Mouse (Mus musculus): ENCODE measurements at regions not wholly inside any gene's neighbourhood (a gene's known extent, or its start where the extent isn't known, plus 50 kb on each side); places are given as distances from the start of the nearest gene placed in this dataset.

DNA sequence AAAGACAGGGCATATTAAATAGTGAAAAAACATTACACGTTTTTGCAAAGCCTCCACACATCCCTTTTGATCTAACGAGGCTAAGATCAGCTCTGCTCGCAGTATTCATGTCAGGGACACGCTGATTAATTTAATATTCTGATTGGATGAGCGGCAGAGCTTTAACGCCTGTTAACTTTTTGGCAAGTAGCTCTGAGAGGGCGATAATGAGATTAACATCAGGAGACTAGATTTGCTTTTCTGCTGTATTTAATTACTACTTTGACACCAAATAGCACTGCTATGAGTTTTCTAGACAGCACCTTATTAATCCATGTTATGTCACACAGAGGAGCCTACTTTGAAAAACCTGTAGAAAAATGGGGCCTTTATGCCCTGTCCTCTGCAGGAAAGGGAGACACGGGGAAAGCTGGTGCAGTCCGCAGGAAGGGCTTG is 328.3 kb upstream of the Sox11 start:
- Histone ChIP-seq H3K9me3 (no peaks in the 10 kb centered on the region), H3K4me1 (replicated peaks) (peaks cover 10% of the 10 kb centered on the region; the same call in 1 of the 2 replicates), H3K36me3 (no peaks in the 10 kb centered on the region), H3K27ac (no peak overlapping the region), H3K4me3 (no peak overlapping the region), H3K27me3 (ENCODE audit: insufficient read depth, poor library complexity, severe bottlenecking) (no peaks in the 10 kb centered on the region)
- 56% methylated on average over 9 of the region's 9 CpGs for WGBS
- no peak for DNase-seq (ENCODE audit: low spot score)

DNA sequence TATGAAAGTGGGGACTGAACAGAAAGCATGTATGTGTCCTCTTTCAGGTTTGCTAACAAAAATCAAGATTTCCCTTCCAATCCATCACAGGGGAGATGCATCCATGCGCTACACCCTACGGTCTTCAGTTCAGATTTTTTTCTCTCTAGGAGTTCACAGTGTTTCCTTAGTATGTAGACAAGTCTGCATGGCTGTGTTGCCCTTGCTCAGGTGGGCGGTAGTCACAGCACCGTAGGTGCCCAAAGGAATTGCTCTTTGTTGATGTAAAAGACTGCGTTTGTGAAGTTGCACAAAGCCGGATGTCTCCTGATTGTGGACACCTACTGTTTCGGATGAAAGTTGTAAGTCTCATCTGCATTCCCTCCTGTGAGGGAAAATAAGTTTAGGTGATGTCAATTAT is 327.8 kb upstream of the Sox11 start:
- peaks cover 10% of the 10 kb centered on the region; the same call in 1 of the 2 replicates for H3K4me1 ChIP-seq (replicated peaks)
- no peaks in the 10 kb centered on the region for H3K27me3 ChIP-seq (ENCODE audit: insufficient read depth, poor library complexity, severe bottlenecking)
- 71% methylated on average over 7 of the region's 7 CpGs for WGBS
- H3K27ac ChIP-seq = no peak overlapping the region
- no peaks in the 10 kb centered on the region for H3K9me3 ChIP-seq
- H3K36me3 ChIP-seq = no peaks in the 10 kb centered on the region
- H3K4me3 ChIP-seq = no peak overlapping the region
- DNase-seq (ENCODE audit: low spot score) = no peak

DNA sequence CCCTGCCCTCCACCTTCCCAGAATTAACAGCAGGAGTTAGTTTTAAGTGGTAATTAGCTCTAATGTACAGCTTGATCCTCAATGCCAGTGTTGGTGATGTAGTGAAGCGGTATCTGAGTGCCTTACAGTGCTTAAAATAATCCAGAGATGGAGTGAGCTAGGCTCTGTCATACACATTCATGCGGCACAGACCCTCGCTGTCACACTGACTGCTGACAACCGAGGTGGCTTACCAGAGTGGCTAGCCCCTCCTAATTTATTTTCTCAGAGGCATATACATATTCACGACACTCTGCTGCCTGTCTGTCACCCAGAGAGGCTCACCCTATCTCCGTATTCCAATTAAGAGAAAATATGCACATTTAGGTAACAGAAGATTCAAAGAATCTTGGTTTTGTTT is 327.2 kb upstream of the Sox11 start:
- no peak for DNase-seq (ENCODE audit: low spot score)

DNA sequence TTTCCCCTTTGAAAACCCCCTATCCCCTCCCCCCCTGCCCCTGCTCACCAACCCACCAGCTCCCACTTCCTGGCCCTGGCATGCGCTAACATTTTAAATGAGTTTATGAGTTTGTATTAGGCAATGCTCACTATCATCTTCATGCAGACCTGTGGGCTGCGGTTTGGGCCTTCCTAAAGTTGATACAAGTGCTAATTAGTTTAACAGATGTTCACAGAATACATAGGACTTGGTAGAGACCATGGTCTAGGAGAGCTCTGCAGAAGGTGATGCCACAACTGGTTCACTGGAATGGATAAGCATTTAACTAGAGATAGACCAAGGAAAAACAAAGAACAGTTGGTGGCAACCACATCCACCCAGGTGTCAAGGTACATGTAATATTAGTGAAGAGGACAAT is 324.1 kb upstream of the Sox11 start:
- Histone ChIP-seq H3K36me3 (no peaks in the 10 kb centered on the region), H3K9me3 (no peaks in the 10 kb centered on the region), H3K4me3 (no peak overlapping the region), H3K27ac (no peak overlapping the region), H3K27me3 (ENCODE audit: insufficient read depth, poor library complexity, severe bottlenecking) (no peaks in the 10 kb centered on the region), H3K4me1 (replicated peaks) (peaks cover 10% of the 10 kb centered on the region; the same call in 1 of the 2 replicates)
- DNase-seq (ENCODE audit: low spot score) = no peak
- WGBS = 83% methylated on average over 2 of the region's 2 CpGs

More for the DNA sequence above, 327.2 kb upstream of the Sox11 start:
- H3K9me3 ChIP-seq = no peaks in the 10 kb centered on the region
- no peaks in the 10 kb centered on the region for H3K27me3 ChIP-seq (ENCODE audit: insufficient read depth, poor library complexity, severe bottlenecking)
- no peaks in the 10 kb centered on the region for H3K36me3 ChIP-seq
- 75% methylated on average over 6 of the region's 6 CpGs for WGBS
- peaks cover 10% of the 10 kb centered on the region; the same call in 1 of the 2 replicates for H3K4me1 ChIP-seq (replicated peaks)
- H3K4me3 ChIP-seq = no peak overlapping the region
- no peak overlapping the region for H3K27ac ChIP-seq

GRCm38 (mm10) chr12:27663126-27663525 is 320.8 kb upstream of the Sox11 start:
- H3K4me1 ChIP-seq (replicated peaks) = no peaks in the 10 kb centered on the region
- H3K36me3 ChIP-seq = no peaks in the 10 kb centered on the region
- H3K9me3 ChIP-seq = no peaks in the 10 kb centered on the region
- no peak overlapping the region for H3K27ac ChIP-seq
- H3K4me3 ChIP-seq = no peak overlapping the region
- no peak for DNase-seq (ENCODE audit: low spot score)
- no peaks in the 10 kb centered on the region for H3K27me3 ChIP-seq (ENCODE audit: insufficient read depth, poor library complexity, severe bottlenecking)
- 95% methylated on average over 4 of the region's 4 CpGs for WGBS

DNA sequence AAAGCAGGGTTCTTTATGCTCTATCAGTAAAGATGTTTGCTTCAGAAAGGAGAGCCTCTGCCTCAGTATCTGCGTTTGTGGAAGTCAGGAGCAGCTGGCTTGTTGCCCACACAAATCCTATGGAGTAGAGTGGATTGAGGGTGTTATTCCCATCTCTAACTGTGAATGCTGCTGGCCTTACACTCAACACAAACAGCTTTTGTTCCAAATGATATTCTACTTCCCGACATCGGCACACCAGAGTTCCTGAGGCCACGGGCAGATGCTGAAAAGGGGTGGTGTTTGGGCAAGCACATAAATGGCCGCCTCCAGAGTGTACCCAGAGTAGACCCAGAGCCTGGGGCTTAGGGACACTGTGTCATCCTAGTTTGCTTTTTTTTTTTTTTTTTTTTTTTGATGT is 320.3 kb upstream of the Sox11 start:
- no peaks in the 10 kb centered on the region for H3K4me1 ChIP-seq (replicated peaks)
- H3K4me3 ChIP-seq = no peak overlapping the region
- WGBS = 87% methylated on average over 5 of the region's 5 CpGs
- no peak for DNase-seq (ENCODE audit: low spot score)
- no peak overlapping the region for H3K27ac ChIP-seq
- no peaks in the 10 kb centered on the region for H3K36me3 ChIP-seq
- H3K9me3 ChIP-seq = no peaks in the 10 kb centered on the region
- H3K27me3 ChIP-seq (ENCODE audit: insufficient read depth, poor library complexity, severe bottlenecking) = no peaks in the 10 kb centered on the region

DNA sequence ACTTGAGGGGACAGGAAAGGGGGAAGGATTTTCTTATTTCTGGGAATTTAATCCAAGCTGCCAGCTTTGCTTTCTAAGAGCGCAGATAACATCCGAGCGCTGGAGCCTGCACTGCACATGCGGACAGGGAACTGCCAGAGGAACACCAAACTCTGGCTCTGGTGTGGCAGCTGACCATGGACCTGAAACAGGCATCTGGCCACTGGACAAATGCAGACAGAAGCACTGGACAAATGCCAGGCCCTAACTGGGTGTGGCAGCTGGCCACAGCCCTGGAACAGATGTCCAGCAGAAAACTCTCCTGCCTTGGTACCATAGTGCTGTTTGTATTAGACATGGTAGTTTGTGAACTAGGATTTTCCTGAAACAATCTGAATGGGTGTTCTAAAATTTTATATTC is 315.2 kb upstream of the Sox11 start:
- H3K4me1 ChIP-seq (replicated peaks) = no peaks in the 10 kb centered on the region
- H3K4me3 ChIP-seq = no peak overlapping the region
- no peaks in the 10 kb centered on the region for H3K9me3 ChIP-seq
- no peaks in the 10 kb centered on the region for H3K27me3 ChIP-seq (ENCODE audit: insufficient read depth, poor library complexity, severe bottlenecking)
- no peaks in the 10 kb centered on the region for H3K36me3 ChIP-seq
- 92% methylated on average over 4 of the region's 4 CpGs for WGBS
- no peak overlapping the region for H3K27ac ChIP-seq
- no peak for DNase-seq (ENCODE audit: low spot score)

DNA sequence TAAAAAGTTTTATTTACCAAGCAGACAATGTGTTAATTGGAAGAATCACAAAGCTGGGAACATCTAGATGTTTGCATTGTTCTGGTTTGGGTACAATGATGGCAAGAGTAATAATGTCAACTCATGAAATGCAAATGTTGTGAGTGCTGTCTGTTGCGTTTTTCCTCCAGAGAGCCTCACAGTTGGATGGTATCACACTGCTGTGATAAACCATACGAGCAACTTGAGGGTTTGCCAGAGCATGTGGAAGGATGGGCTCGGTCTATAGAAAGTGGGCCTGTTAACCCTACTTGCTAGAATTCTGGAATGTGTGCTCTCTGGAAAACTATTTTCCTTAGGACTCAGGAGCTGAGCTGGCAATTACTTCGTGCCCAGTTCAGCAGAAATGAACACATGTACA is 311.2 kb upstream of the Sox11 start:
- DNase-seq (ENCODE audit: low spot score) = no peak
- WGBS = 81% methylated on average over 4 of the region's 4 CpGs
- no peaks in the 10 kb centered on the region for H3K36me3 ChIP-seq

GRCm38 (mm10) chr12:27648602-27649001 is 306.2 kb upstream of the Sox11 start:
- 87% methylated on average over 4 of the region's 4 CpGs for WGBS

More for the DNA sequence above, 311.2 kb upstream of the Sox11 start:
- H3K27ac ChIP-seq = no peak overlapping the region
- H3K9me3 ChIP-seq = no peaks in the 10 kb centered on the region
- no peaks in the 10 kb centered on the region for H3K4me1 ChIP-seq (replicated peaks)
- H3K27me3 ChIP-seq (ENCODE audit: insufficient read depth, poor library complexity, severe bottlenecking) = no peaks in the 10 kb centered on the region
- H3K4me3 ChIP-seq = no peak overlapping the region

DNA sequence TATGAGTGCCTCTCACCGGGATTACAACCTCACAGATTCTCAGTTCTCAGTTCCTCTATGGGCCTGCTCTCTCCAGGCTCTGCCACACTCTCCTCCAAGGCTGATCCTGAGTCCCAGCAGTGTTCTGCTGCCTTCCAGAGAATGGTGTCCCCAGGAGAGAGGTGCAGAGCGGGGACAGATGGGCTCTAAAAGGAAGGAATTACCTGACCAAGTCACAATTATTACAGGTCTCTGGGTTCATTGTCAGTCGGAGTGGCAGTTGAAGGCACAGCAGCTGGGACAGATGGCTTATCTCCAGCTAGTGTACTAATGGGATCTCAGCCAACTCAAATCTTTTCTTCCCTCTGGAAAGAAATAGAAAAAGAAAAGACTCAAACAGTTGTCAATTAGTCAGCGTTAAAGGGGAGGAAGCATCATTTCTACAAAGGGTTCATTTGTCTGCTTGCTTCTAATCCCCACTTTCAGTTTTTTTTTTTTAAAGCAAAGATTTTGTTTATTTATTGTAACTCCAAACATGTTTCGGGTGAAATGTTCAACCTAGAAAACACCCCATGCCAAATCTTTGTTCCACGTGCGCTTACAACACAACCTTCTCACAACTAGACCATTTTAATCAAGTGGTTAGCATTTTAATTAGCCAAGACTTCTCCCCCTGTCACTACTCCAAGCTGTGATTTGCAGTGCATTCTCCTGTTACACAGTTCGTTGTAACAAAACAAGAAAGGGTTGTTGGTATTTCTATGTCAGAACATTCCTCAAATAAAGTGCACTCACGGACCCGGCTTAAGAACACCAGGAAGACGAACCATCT is 304.3 kb upstream of the Sox11 start:
- Histone ChIP-seq H3K27me3 (ENCODE audit: insufficient read depth, poor library complexity, severe bottlenecking) (no peaks in the 10 kb centered on the region), H3K9me3 (no peaks in the 10 kb centered on the region), H3K4me3 (no peak overlapping the region), H3K36me3 (no peaks in the 10 kb centered on the region), H3K27ac (no peak overlapping the region; the same call in 1 of the 2 replicates), H3K4me1 (replicated peaks) (peaks cover 3% of the 10 kb centered on the region; the same call in 1 of the 2 replicates)
- 82% methylated on average over 11 of the region's 11 CpGs for WGBS
- no peak for DNase-seq (ENCODE audit: low spot score)

More at GRCm38 (mm10) chr12:27648602-27649001, 306.2 kb upstream of the Sox11 start:
- Histone ChIP-seq H3K4me1 (replicated peaks) (peaks cover 3% of the 10 kb centered on the region; the same call in 1 of the 2 replicates), H3K36me3 (no peaks in the 10 kb centered on the region), H3K4me3 (no peak overlapping the region), H3K27me3 (ENCODE audit: insufficient read depth, poor library complexity, severe bottlenecking) (no peaks in the 10 kb centered on the region), H3K9me3 (no peaks in the 10 kb centered on the region), H3K27ac (no peak overlapping the region)
- DNase-seq (ENCODE audit: low spot score) = no peak

DNA sequence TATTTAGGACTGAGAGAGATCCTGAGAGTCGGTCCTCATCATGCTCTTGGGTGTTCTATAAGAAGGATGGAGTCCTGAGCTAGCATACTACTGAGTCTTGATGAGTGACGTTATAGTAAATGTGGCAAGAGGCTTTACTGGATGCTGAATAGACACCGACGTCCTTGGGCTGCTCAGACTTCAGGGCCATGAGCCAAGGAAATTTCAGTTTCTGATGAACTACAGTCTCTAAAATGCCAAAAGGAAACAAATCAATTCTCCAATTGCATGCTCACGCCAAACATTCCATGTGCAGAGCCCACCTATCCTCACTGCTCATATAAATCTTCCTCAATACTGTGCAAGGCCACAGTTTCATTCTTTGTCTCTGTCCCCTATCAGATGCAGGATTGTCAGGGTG is 277.2 kb upstream of the Sox11 start:
- Histone ChIP-seq H3K9me3 (no peaks in the 10 kb centered on the region), H3K4me3 (no peak overlapping the region), H3K4me1 (replicated peaks) (peaks cover 4% of the 10 kb centered on the region), H3K27me3 (ENCODE audit: insufficient read depth, poor library complexity, severe bottlenecking) (no peaks in the 10 kb centered on the region), H3K27ac (0 out of 2 replicates have a peak overlapping the region, but pooled peaks have one; percentile 16), H3K36me3 (no peaks in the 10 kb centered on the region)
- WGBS = 90% methylated on average over 5 of the region's 5 CpGs
- DNase-seq (ENCODE audit: low spot score) = no peak

DNA sequence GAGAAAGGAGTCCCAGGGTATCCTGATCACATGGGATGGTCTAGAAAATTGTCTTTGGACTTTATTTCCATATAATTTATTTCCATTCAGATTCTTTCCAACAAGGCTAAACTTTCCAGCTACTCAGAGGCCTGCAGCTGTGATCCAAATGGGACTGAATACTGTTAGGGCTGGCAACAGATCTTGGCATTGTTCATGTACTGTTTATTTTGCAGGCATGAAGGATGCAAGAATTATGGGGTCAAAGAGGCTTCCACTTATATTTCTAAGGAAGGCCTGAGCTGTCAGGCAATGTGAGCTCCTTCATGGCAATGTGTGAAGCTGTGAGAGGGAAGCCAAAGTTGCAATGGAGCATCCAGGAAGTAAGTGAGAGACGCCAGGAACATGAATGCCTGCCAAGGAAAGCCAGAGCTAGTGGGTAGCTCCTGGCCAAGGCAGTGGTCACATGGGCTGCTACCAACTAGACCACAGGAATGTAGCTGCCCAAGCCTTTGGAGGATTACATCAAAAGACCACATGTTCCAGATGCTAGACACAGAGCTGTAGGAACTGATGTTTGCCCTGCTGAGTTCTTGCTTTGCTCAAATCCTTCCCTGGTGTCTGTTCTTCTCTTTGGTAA is 261.8 kb upstream of the Sox11 start:
- H3K9me3 ChIP-seq = no peaks in the 10 kb centered on the region
- no peaks in the 10 kb centered on the region for H3K36me3 ChIP-seq
- no peaks in the 10 kb centered on the region for H3K27me3 ChIP-seq (ENCODE audit: insufficient read depth, poor library complexity, severe bottlenecking)
- no peak overlapping the region for H3K27ac ChIP-seq
- 0 out of 2 replicates have a peak, but pooled peaks cover under 1% of the 10 kb centered on the region for H3K4me1 ChIP-seq (replicated peaks)
- H3K4me3 ChIP-seq = no peak overlapping the region
- DNase-seq (ENCODE audit: low spot score) = no peak
- WGBS = 84% methylated on average over 1 of the region's 1 CpGs

DNA sequence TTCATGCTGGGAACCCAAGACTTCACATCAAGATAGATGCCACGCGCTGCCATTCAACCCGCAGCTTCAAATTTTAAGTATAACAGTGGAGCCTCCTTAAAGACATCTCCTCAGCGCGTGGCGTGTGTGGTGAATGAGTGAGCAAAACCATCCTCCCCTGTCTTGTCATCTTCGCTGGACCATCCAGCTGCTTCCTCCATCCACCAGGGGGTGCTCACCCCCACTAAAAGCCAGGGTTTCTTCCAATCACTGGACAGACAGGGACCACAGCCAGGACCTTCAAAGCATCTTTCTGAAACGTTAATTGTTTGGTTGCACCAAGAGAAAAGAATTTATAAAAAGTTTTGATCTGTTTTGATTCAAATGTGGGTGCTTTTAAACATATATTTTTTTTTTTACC is 256.8 kb upstream of the Sox11 start:
- H3K27ac ChIP-seq = peak overlapping the region; percentile 23; the same call in 1 of the 2 replicates
- 32% methylated on average over 8 of the region's 8 CpGs for WGBS
- peaks cover 20% of the 10 kb centered on the region for H3K4me1 ChIP-seq (replicated peaks)

More for the DNA sequence above, 256.8 kb upstream of the Sox11 start:
- peak; percentile 73 for DNase-seq (ENCODE audit: low spot score)
- H3K36me3 ChIP-seq = no peaks in the 10 kb centered on the region
- H3K27me3 ChIP-seq (ENCODE audit: insufficient read depth, poor library complexity, severe bottlenecking) = peaks cover 7% of the 10 kb centered on the region; the same call in 1 of the 2 replicates
- no peaks in the 10 kb centered on the region for H3K9me3 ChIP-seq
- no peak overlapping the region for H3K4me3 ChIP-seq

Measured in hindbrain, embryonic 10.5 days (tissue).